Mouse (Mus musculus) c-Kit-positive CD71-positive TER-119-negative erythroid progenitor cells, embryonic 14.5 days (primary cell): ENCODE data around the gene Nrxn3.

ENCODE experiments used
- DNase-seq: peaks from one replicate; pipeline ENCODE4 v3.0.0-alpha.2; 2013; ENCODE audit warnings: low read depth

Nrxn3 gene

DNA sequence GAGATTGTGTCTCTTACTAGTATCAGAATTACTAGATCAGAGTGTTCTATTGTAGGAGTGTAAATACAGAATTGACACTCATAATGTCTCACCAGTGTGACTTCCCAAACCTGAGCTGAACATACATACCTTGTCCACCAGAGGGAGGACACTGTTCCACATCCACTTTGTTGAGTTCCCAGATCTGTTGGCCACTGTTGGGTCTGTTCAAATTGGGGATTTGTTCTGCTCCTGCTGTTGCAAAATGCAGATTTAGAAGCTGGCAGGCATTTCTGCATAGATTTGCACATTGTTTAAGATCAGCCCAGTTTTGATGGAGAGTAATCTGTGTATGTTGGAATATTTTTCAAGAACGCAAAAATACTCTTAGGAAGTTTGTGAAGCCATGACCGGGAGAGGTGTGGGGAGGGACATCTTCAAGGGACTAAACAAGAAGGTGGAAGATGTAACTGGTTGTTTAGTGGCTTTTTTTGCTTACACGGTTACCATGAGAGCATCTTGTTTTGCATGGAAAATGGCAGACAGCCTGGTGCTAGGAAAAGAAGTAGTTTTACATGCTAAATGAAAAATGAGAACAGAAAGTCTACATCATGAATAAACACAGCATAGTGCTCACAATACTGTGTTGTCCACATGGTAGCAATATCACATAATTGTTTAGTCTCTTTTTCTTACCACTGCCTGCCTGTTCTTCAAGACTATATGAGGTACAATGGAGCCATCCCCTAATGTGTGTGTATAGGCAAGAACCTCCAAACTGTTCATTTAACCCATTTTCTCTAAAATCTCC is 609.0 kb downstream of the Nrxn3 start:
- DNase-seq, result no peak

DNA sequence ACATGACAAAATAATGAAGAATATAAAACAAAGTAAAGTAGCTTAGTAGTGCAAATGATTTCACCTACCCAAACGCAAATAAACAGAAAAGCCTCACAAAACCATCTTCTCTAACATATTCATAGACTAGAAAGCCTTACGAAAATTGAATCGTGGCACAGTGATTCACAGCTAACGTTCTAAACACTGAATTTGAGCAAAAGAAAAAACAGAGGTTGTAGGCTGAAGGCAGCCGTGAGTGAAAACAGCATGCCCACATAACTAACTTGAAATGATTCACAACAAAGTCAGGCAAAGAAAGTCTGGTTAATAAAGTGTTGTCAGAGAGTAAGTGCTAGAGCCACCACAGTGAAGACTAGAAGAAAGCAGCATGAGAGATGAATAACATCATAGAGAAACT is 610.8 kb downstream of the Nrxn3 start:
- no peak for DNase-seq

DNA sequence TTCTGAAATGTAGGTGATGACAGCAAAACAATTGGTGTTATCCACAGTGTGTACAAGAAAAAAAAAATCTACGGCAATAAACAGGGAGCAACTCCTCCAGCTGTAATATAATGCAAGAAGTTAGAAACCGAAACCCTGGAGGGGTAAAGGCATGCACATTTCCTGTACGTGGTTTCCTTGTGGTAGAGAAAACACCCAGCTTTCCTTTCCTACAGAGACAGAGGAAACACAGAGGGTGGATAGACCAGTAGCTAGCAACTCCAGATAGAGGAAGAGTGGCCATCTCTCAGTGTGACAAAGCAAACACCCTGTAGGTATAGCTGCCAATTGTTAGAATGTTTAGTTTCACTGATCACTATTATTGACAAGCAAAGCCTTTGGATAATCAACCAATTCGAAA is 642.2 kb downstream of the Nrxn3 start:
- no peak for DNase-seq

DNA sequence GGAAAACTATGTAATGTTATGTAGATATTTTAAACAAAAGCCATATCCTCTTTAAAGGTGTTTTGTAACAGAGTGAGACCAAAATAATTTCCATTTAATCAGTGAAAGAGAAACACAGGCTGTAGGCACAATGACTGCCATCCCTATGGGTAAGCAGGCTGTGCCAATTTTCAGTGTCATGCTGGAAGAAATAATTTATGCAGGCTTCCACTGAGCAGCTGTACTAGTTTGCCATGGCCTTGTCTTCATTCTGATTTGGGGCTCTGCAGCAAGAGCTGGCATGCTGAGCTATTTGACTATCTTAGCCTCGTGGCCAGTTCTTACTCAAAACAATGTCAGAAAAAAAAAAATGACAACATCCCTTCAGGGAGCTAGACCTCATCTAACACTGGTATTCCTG is 647.3 kb downstream of the Nrxn3 start:
- no peak for DNase-seq

DNA sequence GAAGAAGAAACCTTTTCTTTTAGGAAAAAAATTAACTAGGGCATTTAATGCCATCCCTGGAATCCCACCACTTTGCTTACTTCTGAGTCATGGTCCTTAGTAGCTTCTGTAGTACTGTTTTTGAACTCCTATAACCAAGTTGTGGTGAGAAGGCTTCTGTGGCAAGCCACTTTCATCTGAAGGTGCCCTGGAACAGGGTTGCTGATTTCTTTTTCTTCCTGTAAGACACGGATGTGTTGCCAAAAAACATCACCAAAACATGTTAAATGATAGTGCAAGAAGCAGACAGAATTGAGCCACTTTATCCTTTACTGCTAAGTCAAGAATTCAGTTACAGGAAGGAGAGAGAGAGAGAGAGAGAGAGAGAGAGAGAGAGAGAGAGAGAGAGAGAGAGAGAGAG is 653.9 kb downstream of the Nrxn3 start:
- no peak for DNase-seq

DNA sequence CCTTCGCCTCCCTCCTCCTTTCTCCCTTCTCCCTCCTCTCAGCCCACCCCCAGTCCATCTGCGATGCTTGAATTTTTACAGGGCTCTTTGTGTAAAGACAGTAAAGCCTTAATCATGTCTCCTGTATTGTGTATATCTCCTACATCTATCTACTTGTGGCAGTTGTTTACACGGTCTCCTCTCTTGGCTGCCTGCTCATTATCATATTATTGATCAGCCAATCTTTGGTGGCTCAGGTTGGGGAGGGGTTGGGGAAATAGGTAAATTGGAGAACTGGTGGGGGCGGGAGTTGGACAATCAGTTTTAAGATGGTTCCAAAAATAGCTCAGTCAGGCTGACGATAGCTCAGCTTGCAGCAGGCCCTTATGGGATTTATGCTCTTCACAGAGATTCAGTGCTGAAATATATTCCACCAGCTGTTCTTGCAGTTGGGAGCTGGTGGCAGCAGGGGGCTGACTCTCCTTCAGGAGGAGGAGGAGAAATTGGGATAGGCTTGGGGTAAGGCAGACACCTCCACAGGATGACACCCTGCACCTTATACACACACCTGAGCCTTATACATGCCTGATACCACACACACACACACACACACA is 654.5 kb downstream of the Nrxn3 start:
- DNase-seq, result no peak

DNA sequence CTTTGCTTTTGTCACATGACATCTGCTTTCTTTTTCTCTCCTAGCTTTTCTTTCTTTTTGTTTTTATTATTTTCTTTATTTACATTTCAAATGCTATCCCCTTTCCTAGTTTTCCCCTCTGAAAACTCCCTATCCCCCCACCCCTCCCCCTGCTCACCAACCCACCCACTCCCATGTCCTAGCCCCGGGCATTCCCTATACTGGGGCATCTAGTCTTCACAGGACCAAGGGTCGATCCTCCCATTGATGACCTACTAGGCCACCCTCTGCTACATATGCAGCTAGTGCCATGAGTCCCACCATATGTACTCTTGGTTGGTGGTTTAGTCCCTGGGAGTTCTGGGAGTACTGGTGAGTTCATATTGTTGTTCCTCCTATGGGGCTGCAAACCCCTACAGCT is 655.0 kb downstream of the Nrxn3 start:
- no peak for DNase-seq

DNA sequence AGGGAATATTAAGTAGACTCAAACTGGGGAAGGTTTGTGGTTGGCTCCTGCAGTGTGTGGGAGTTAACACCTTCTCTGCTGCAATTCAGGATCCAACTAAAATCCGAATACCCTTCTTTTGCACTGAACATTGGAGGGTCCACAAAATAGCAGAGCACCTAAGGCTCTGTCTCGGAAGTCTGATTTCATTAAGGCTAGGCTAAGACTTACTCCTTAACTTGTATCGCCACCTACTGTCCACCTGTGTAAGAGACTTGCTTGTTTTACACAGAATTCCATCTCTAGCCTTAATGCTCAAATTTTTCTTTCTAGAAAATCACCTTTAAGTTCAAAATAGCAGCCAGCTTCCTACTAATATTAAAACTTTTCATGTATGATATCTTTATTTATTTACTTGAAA is 660.6 kb downstream of the Nrxn3 start:
- no peak for DNase-seq

DNA sequence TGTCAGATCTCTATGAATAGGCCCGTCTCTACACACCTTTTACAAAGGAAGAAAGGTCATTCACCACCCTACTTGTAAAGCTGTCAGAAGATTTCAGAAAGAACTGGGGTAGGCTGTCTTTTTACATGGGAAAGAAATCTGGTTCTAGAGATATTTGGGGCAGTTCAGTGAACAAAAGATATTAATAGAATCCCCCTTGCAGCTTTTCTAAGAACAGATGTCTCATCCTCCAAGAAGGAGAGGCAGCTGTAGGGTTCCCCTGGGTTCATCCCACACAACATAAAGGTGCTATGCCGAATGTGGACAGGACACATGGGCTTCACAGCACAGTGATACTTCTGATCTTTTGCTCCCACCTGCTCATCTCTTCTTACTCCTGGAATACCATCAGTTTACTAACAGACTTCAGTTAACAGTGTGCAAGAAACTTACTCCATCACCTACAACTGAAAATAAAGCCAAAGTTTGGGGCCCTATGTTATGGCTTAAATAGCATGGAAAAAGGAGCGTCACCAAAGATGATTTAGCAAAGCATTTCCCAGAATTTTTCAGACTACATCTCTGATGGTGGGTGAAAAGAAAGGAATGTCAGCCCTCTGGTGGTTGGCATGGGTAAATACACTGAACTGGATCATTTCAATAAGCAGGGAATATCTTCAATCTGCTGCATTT is 672.6 kb downstream of the Nrxn3 start:
- no peak for DNase-seq

DNA sequence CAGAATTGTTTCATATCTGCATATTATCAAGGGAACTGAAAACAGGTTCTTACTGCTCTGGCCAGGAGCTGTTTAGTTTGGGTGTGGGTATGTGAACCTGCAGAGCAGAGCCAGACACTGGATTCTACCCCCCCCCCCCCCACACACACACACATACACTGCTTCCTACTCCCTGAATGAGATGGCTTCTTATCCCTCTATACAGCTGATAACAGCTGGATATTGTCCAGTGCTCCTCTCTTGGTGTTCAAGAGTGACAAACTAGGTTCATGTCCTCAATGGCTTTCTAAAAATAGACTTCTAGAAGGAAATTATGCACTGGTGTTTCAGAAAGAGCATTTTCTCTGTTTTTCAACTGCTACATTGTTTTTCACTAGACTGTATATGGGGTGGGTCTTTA is 713.8 kb downstream of the Nrxn3 start:
- DNase-seq, result no peak

DNA sequence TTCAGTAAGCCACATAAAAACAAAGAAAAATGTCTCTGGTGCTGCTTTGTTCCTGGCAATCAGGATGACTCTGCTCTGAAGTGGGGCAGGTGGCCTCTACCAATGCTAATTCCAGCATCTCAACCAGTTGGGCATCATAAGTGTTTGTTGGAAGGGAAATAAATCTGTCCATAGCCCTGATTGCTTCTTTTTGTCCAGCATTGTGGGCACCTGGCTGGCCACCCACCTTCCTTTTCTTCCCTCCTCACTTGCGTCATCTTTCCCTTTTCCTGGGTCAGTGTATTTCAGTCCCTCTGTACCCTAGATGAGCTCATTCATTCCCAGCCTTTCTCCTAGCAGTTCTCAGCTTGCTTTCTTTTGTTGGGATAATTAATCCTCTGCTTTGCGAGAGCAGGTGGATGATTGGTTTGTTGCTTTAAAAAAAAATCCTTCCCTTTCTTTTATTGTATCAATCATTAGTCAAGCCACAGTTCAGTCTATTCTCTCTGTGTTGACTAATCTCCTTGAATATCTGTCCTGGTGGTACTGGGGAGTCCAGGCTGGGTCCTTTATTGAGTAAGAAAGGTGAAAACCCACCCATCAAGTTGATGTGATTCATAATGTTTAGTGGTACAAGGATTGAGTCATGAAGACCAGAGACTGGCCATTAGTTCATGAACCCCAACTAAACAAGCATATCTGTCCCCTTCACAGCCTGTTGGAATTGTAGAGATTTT is 719.8 kb downstream of the Nrxn3 start:
- DNase-seq, result no peak

DNA sequence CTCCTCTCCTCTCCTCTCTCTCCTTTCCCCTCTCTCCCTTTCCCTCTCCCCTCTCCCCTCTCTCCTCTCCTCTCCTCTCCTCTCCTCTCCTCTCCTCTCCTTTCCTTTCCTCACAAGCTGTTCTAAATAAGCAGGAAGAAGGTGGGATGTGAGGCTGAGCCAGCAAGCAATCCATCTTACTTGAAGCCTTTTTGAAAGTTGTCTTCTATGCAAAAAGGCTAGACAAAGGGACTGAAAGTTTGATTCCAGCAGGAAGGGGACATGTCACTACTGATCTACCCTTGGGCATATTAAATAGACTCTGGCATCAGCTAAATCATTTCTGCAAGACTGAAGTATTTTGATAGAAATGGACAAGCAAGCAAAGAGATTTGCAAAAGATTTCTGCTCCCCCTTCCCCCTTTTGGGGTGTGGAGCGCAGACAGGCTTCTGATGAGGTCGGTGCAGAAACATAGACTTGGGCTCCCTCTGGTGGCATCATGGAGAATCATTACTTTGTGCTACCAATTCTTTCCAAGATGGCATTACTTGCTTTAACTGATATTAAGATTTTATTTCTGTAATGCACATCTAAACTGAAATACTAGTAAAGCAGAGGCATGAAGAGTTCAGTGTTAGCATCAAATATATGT is 728.1 kb downstream of the Nrxn3 start:
- DNase-seq, result peak; percentile 7

DNA sequence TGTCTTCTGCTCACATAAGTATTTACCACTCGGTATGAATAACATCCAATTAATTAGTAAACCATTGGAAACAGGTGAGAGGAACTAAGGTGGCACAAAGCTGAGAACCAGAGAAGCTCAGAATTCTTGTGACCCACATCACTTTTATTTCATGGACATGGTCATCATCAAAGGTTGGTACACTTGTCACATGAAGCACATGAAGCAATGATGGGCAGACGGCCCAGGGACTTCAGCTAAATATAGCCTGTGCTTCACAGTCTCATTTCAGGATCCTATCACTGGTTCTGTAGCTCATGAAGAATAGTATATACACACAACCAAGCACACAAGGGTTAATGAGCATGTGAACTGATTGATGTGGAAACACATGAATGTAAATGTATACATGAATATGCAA is 747.5 kb downstream of the Nrxn3 start:
- DNase-seq, result no peak

DNA sequence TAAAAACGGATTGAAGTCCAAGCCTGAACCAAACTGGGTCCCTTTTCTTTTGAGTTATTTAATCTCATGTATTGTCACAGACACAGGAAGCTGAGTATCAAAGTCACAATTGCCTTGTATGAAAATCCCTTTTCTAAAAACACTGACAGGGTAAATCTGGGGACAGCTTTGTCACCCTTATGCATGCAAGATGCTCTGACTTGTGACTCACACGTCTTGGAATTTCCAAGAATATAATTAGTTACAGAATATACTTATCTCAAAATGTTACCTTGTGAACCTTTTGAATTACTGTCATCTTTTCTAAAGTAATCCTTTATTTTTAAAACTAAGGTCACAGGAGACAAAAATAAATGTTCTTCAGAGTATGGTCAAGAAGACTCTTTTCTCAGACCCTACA is 748.6 kb downstream of the Nrxn3 start:
- no peak for DNase-seq

DNA sequence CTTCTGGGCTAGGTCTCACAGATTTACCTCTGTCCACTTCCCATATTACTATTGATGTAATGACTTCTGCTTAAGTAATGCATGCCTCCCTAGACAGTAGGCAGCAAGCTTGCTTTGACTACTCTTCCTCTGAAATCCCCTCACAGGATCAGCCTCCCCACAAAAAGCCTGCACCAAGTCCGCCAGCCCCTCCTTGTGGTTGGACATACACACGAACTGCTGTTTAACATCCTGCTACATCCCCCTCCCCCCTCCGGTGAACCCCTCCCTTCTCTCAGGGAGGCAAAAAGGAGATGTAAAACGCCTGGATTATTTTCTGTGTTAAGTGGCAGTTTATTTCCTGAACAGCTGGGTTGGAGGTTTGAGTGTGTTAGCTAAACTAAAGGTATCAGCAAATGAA is 749.2 kb downstream of the Nrxn3 start:
- DNase-seq, result no peak

DNA sequence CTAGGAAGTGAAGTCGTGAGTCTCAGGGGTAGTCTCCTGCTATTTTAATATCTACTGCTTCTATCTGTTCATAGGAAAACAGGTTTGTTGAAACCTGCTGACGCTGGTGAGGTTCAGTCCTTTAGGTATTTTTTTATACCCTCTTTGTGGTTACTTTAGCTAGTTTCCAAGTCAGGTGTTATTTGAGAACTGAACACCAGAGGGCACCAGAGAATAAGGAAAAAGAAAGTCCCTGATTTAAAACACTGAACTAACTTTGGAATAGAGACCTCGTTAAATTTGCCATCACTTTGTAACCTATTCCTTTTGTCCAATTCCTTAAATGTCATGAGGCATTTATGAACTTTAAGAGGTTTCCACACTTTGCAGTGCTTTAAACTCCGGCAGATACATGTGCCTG is 756.4 kb downstream of the Nrxn3 start:
- peak; percentile 10 for DNase-seq

DNA sequence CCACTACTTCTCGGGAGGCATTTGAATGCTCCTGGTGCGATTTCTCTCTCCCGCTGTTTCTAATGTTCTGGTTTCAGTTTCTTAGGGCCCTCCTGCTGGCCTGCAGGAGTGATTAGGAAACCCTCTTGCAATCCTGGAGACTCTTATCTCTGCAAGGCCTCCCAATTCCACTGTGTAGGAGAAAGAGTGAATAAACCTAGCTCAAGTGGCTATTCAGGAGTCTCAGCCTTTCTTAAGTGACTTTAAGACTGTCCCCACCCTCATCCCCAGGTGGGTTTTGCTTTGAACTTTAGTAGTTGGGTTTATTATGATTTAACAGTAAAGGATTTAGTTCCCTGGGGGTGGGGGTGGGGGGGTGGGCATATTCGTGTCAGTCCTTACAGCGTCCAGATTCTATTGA is 759.5 kb downstream of the Nrxn3 start:
- DNase-seq, result no peak

DNA sequence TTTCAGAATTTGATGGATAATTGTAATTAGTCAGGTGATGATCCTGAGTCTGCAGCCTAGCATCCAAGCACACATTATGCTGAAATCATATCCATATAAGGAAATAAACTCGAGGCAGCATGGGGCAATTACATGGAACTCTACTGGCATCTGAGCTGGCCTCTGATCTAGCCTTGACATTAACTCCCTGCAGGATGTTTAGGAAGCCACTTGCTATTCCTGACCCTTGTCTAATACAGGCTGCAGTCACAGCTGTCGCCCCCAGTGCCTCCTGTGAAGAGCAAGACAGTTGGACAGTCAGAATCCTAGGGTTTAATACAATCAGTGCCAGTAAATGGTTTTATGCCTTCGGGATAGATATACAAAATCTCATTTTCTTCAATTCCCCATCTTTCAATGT is 781.4 kb downstream of the Nrxn3 start:
- DNase-seq, result no peak

DNA sequence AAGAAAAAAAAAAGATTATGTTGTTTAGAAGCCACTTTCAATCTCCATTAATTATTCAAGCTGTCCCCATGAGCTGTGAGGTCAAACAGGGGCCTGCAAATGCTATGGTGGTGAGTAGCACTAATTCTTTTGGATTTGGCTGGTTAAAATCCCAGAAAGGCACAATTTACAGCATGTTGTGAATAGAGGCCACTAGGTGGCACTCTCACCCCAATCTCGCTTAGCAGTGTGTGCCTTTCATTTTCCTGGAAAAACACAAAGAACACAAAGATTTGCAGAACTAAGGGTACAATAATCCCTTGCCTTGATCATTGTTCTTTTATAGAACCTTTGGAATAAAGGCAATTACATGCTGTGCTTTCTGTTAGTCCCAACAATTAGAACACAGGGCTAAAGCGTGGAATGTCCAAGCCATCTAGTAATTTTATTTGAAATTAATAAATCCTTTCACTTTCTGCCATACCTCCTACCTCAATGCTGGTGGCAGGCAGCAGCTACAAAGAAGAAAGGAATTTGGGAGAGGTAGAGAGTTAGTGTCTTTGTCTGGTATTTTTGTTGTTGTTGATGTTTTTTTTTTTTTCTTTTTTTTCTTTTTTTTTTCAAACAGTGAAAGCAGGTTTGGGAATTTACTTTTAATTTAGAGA is 782.6 kb downstream of the Nrxn3 start:
- peak; percentile 10 for DNase-seq

DNA sequence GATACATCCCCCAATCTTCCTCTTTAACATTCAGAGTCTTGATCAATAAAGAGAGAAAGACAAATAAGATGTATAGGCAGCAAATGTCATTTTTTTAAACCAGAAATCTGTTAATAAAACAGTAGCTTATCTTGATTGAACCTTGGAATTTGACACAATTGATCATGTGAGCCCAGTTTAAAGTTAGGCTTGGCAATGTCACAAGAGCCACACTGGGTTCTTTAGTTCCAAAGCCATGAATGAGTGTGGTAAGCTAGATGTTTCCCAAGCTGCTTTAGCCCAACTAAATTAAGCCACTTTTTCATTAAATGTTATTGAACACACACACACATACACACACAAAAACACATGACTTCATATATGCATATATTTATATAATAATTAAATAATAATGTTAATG is 786.3 kb downstream of the Nrxn3 start:
- DNase-seq, result no peak

DNA sequence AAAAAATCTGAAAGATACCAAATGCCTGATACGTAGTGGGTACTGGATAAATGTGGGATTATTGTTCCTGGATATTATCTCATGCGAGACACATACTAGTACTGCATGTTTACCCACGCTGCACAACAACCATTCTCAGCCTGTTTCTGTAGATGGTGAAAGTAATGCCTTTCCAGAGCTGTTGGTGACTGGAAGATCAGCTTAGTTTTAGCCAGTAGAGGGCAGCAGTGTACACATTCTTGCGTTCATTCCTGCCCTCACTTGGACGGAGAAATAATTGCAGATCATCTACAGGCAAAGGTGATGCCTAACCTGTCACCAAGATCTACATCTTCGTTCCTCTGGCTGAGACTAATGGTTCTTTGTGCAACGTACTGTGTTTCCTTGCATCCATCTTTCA is 791.1 kb downstream of the Nrxn3 start:
- DNase-seq, result peak; percentile 13

DNA sequence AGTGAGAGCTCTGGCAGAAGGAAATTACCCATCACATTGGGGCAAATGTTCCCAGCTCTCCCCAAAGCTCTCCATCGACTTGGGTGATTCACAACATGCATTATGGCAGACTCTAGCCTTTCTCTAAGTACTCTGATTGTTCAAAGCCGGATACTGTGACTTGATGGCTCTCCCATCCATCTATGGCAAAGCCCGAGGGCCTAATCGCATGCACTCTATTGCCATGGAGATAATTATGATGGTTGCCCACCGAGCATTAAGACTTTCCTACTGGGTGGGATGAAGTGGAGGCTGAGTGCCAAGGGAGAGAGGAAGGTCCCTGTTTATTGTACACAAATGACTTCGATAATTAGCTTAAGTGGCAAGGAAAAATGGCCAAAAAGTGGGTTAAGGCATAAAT is 793.4 kb downstream of the Nrxn3 start:
- DNase-seq, result no peak
